Mouse (Mus musculus) ES-CJ7 (cell line): ENCODE data around the gene Snx9.

Experiments used
- DNase-seq: peaks from one replicate; pipeline ENCODE4 v3.0.0; 2011; ENCODE audit warnings: low read depth, low spot score

Snx9 gene

GRCm38 (mm10) chr17:5841128-5841942, at the start of gene Snx9:
Gene Snx9, plus strand, starts transcription at chr17:5841329.
- DNase-seq, result no peak

GRCm38 (mm10) chr17:5792164-5792791, 48.9 kb upstream of the Snx9 start:
- no peak for DNase-seq

- DNase-seq, result no peak
These were observed 47.5 kb upstream of the Snx9 start for GRCm38 (mm10) chr17:5793593-5793992.

GRCm38 (mm10) chr17:5794276-5794675, 46.9 kb upstream of the Snx9 start:
- no peak for DNase-seq

GRCm38 (mm10) chr17:5795369-5795768, 45.8 kb upstream of the Snx9 start:
- no peak for DNase-seq

- peak; percentile 84 for DNase-seq
These were observed 45.3 kb upstream of the Snx9 start for GRCm38 (mm10) chr17:5795878-5796277.

GRCm38 (mm10) chr17:5797124-5797760, 43.9 kb upstream of the Snx9 start:
- DNase-seq, result no peak

- DNase-seq, result no peak
These were observed 42.8 kb upstream of the Snx9 start for GRCm38 (mm10) chr17:5798221-5798801.

- no peak for DNase-seq
These were observed 42.2 kb upstream of the Snx9 start for GRCm38 (mm10) chr17:5798900-5799299.

GRCm38 (mm10) chr17:5799396-5800021, 41.6 kb upstream of the Snx9 start:
- DNase-seq, result no peak

GRCm38 (mm10) chr17:5800254-5800653, 40.9 kb upstream of the Snx9 start:
- DNase-seq, result no peak

- DNase-seq, result no peak
These were observed 40.1 kb upstream of the Snx9 start for GRCm38 (mm10) chr17:5800824-5801560.

GRCm38 (mm10) chr17:5801761-5802655, 39.1 kb upstream of the Snx9 start:
- DNase-seq, result no peak

GRCm38 (mm10) chr17:5802656-5802955, 38.5 kb upstream of the Snx9 start:
- DNase-seq, result no peak

GRCm38 (mm10) chr17:5803229-5804012, 37.7 kb upstream of the Snx9 start:
- DNase-seq, result no peak

GRCm38 (mm10) chr17:5804370-5805150, 36.6 kb upstream of the Snx9 start:
- DNase-seq, result no peak

- no peak for DNase-seq
These were observed 35.8 kb upstream of the Snx9 start for GRCm38 (mm10) chr17:5805151-5805834.

- no peak for DNase-seq
These were observed 35.2 kb upstream of the Snx9 start for GRCm38 (mm10) chr17:5805935-5806334.
